Mouse (Mus musculus): ENCODE measurements at regions not wholly inside any gene's neighbourhood (a gene's known extent, or its start where the extent isn't known, plus 50 kb on each side); places are given as distances from the start of the nearest gene placed in this dataset.
A peak's percentile ranks its signal among the peaks of the same experiment; 100 is the strongest.

DNA sequence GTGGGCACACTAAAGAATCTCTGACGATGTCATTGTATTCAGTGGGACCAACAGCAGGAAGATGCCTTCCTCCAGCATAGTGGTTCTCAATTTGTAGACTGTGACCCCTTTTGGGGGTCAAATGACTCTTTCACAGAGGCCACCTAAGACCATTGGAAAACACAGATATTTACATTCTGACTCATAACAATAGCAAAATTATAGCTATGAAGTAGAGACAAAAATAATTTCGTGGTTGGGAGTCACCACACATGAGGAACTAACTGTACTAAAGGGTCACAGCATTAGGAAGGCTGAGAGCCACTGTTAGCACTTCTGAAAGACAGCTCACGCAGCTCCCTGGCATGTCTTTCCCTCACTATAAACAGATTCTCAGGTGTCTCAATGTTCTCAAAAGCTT lies 129.1 kb downstream of the Tent5c start:
- no peak overlapping the region for H3K9ac ChIP-seq
- H3K4me3 ChIP-seq, result no peak overlapping the region
- H3K4me2 ChIP-seq, result no peak overlapping the region
- H3K4me1 ChIP-seq (replicated peaks), result no peaks in the 10 kb centered on the region
- H3K36me3 ChIP-seq, result no peaks in the 10 kb centered on the region
- no peak overlapping the region for H3K27ac ChIP-seq (replicated peaks)
- no peak for ATAC-seq (ENCODE audit: low read depth)
- H3K9me3 ChIP-seq, result no peaks in the 10 kb centered on the region
- whole genome bisulfite sequencing, result 81% methylated on average over 3 of the region's 3 CpGs
- no peaks in the 10 kb centered on the region for H3K27me3 ChIP-seq

- Histone ChIP-seq H3K27me3 (no peaks in the 10 kb centered on the region), H3K27ac (replicated peaks) (no peak overlapping the region), H3K36me3 (no peaks in the 10 kb centered on the region), H3K4me2 (peak overlapping the region; percentile 51), H3K9me3 (no peaks in the 10 kb centered on the region), H3K9ac (peak overlapping the region; percentile 62), H3K4me3 (peak overlapping the region; percentile 24), H3K4me1 (replicated peaks) (no peaks in the 10 kb centered on the region)
- peak; percentile 95 for ATAC-seq (ENCODE audit: low read depth)
- WGBS, result 28% methylated on average over 8 of the region's 8 CpGs
Measured at GRCm38 (mm10) chr3:100359036-100359435, 130.1 kb downstream of the Tent5c start.

- Histone ChIP-seq H3K9me3 (no peaks in the 10 kb centered on the region), H3K27ac (replicated peaks) (no peak overlapping the region), H3K4me2 (no peak overlapping the region), H3K4me1 (replicated peaks) (no peaks in the 10 kb centered on the region), H3K4me3 (no peak overlapping the region), H3K9ac (no peak overlapping the region), H3K36me3 (no peaks in the 10 kb centered on the region), H3K27me3 (no peaks in the 10 kb centered on the region)
- ATAC-seq (ENCODE audit: low read depth), result no peak
- WGBS, result 76% methylated on average over 2 of the region's 2 CpGs
Measured at GRCm38 (mm10) chr3:100333478-100333877, 155.6 kb downstream of the Tent5c start.

- ATAC-seq (ENCODE audit: low read depth), result no peak
- no peaks in the 10 kb centered on the region for H3K4me1 ChIP-seq (replicated peaks)
- no peak overlapping the region for H3K4me3 ChIP-seq
- H3K36me3 ChIP-seq, result no peaks in the 10 kb centered on the region
- no peaks in the 10 kb centered on the region for H3K27me3 ChIP-seq
- no peak overlapping the region for H3K9ac ChIP-seq
- H3K9me3 ChIP-seq, result peaks cover 11% of the 10 kb centered on the region; the same call in 1 of the 2 replicates
- no peak overlapping the region for H3K27ac ChIP-seq (replicated peaks)
- no peak overlapping the region for H3K4me2 ChIP-seq
Measured at GRCm38 (mm10) chr3:100318357-100318756, 156.2 kb upstream of the Wdr3 start.

DNA sequence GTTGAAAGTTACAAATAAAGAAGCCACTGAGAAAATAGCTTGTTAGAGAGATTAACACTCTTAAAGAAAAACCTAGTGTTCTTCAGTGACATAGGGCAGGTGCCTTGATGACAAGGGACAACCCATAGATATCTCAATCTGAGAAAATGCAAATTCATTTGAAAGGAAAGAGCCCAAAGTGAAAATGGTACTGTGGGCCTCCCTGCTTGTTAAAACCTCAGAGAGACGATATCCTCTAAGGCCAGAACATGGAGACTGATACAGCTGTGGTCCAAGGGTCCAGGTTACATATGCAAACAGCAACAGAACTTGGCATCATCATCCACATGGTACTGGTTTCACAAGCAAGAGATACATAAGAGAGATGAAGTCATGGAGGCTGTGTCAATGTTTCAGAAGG lies 125.6 kb upstream of the Wdr3 start:
- H3K36me3 ChIP-seq, result no peaks in the 10 kb centered on the region
- 97% methylated on average over 1 of the region's 1 CpGs for WGBS
- no peak for ATAC-seq (ENCODE audit: low read depth)
- H3K4me2 ChIP-seq, result no peak overlapping the region
- H3K27ac ChIP-seq (replicated peaks), result no peak overlapping the region
- H3K27me3 ChIP-seq, result no peaks in the 10 kb centered on the region
- H3K4me3 ChIP-seq, result no peak overlapping the region
- no peaks in the 10 kb centered on the region for H3K9me3 ChIP-seq
- no peaks in the 10 kb centered on the region for H3K4me1 ChIP-seq (replicated peaks)
- no peak overlapping the region for H3K9ac ChIP-seq

DNA sequence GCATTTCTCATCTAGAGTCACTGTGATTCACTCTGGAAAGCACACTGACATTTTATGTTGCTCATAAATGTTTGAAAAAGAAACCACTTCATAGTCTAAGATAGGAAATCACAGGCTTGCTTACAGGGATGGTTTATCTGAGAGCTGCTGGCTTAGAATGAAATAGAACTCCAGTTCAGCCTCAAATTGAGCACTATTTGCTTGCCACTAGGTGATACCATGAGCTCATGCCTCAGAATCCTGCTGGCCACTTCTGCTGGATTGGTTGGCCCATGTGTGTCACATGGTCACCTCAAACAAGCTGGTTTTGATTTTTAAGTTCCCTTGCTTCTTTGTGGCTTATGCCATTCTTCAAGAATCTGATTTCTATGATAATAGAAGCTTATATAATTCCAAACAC lies 104.8 kb upstream of the Wdr3 start:
- Histone ChIP-seq H3K4me3 (no peak overlapping the region), H3K27me3 (no peaks in the 10 kb centered on the region)

GRCm38 (mm10) chr3:100264991-100265390 lies 102.8 kb upstream of the Wdr3 start:
- no peak overlapping the region for H3K9ac ChIP-seq
- no peak overlapping the region for H3K27ac ChIP-seq (replicated peaks)
- ATAC-seq (ENCODE audit: low read depth), result no peak
- 57% methylated on average over 5 of the region's 5 CpGs for WGBS
- no peaks in the 10 kb centered on the region for H3K27me3 ChIP-seq
- no peaks in the 10 kb centered on the region for H3K36me3 ChIP-seq
- H3K4me1 ChIP-seq (replicated peaks), result no peaks in the 10 kb centered on the region
- no peak overlapping the region for H3K4me2 ChIP-seq
- H3K4me3 ChIP-seq, result no peak overlapping the region
- H3K9me3 ChIP-seq, result no peaks in the 10 kb centered on the region

More for the DNA sequence above, 104.8 kb upstream of the Wdr3 start:
- no peaks in the 10 kb centered on the region for H3K4me1 ChIP-seq (replicated peaks)
- no peaks in the 10 kb centered on the region for H3K9me3 ChIP-seq
- H3K27ac ChIP-seq (replicated peaks), result no peak overlapping the region
- H3K9ac ChIP-seq, result no peak overlapping the region
- ATAC-seq (ENCODE audit: low read depth), result no peak
- H3K36me3 ChIP-seq, result no peaks in the 10 kb centered on the region
- H3K4me2 ChIP-seq, result no peak overlapping the region
